Mouse (Mus musculus) G1E (cell line): Measurements from ENCODE around the gene Lrrc52. TPM values are rescaled to one million over a fixed set of nuclear protein-coding genes. Genes with fewer than 3 reads are reported as not detected.

Source experiments
- ATAC-seq: 2 replicates; pipeline ENCODE4 v1.8.0; 2016; ENCODE audit warnings: mild to moderate bottlenecking; ENCODE audit not compliant: insufficient number of reproducible peaks, poor library complexity, low FRiP score, severe bottlenecking; ENCODE audit errors: extremely low read depth
- DNase-seq: peaks from one replicate; pipeline ENCODE4 v3.0.0; 2012; ENCODE audit warnings: low spot score
- H3K27me3 ChIP-seq: 2 replicates; pipeline ENCODE4 v1.6.1; 2012; ENCODE audit warnings: mild to moderate bottlenecking, low read length, inconsistent platforms; ENCODE audit not compliant: insufficient read depth
- H3K36me3 ChIP-seq: replicated peaks from 2 replicates; pipeline ENCODE3; 2012; ENCODE audit warnings: mild to moderate bottlenecking, inconsistent platforms
- H3K4me1 ChIP-seq: 2 replicates; pipeline ENCODE4 v1.6.1; 2012; ENCODE audit warnings: low read depth, low read length, inconsistent platforms, mixed read lengths; ENCODE audit not compliant: insufficient read depth
- H3K4me3 ChIP-seq: 2 replicates; pipeline ENCODE4 v1.5.1; 2012; ENCODE audit warnings: low read depth, mild to moderate bottlenecking, inconsistent platforms, low read length, moderate library complexity, mixed read lengths
- H3K9me3 ChIP-seq: replicated peaks from 2 replicates; pipeline ENCODE4 v1.6.1; 2012; ENCODE audit warnings: inconsistent platforms
- CTCF ChIP-seq: IDR thresholded peaks from 2 replicates; pipeline ENCODE4 v1.5.1; 2012; ENCODE audit warnings: low read depth, low read length, inconsistent platforms, mixed read lengths
- GATA1 ChIP-seq: IDR thresholded peaks from 2 replicates; pipeline ENCODE4 v1.6.1; 2012; ENCODE audit warnings: borderline replicate concordance, low read length, inconsistent platforms, mixed read lengths
- GATA2 ChIP-seq: IDR thresholded peaks from 2 replicates; pipeline ENCODE4 v1.6.1; 2012; ENCODE audit warnings: low read depth, low read length, inconsistent platforms, borderline replicate concordance
- POLR2AphosphoS5 ChIP-seq: IDR thresholded peaks from 2 replicates; pipeline ENCODE4 v1.6.1; 2012; ENCODE audit warnings: low read depth, low read length, inconsistent platforms; ENCODE audit not compliant: insufficient replicate concordance
- TAL1 ChIP-seq: conservative IDR thresholded peaks from 2 replicates; pipeline ENCODE4 v1.6.1; 2012; ENCODE audit warnings: low read depth, low read length, inconsistent platforms, mixed read lengths
- polyA plus RNA-seq: library from polyadenylated mRNA; stranded (reverse); fragments of >175 nt; gene quantifications from 2 replicates; pipeline ENCODE4 v1.2.3, GENCODE M21; 2012
- total RNA-seq, 2 experiments: library from RNA; stranded (forward) in 1 of 2; stranded (reverse) in 1 of 2; fragments of 200-1000 nt in 1 of 2; fragments of >200 nt in 1 of 2; fragmentation: Nextera tagmentation in 1 of 2; gene quantifications; 2 replicates each; pipeline ENCODE4 v1.2.3; 2014 to 2017

Gene Lrrc52
- total and polyA plus RNA-seq, 3 experiments = 0.27 TPM; not detected in 2

- ATAC-seq (no peak), DNase-seq (no peak)
- Histone ChIP-seq H3K9me3 (no peaks in the 10 kb centered on the region), H3K4me1 (no peaks in the 10 kb centered on the region), H3K4me3 (no peak overlapping the region), H3K27me3 (no peaks in the 10 kb centered on the region), H3K36me3 (no peaks in the 10 kb centered on the region)
- TF ChIP-seq GATA2 (no peak), CTCF (no peak), POLR2AphosphoS5 (no peak), TAL1 (no peak)
These were observed 28.2 kb downstream of the Lrrc52 start for GRCm38 (mm10) chr1:167438231-167438885.

- H3K27me3 ChIP-seq = no peaks in the 10 kb centered on the region
- no peak overlapping the region for H3K4me3 ChIP-seq
- TF ChIP-seq POLR2AphosphoS5 (no peak), GATA1 (no peak), GATA2 (no peak), TAL1 (no peak), CTCF (no peak)
- H3K9me3 ChIP-seq = no peaks in the 10 kb centered on the region
- no peaks in the 10 kb centered on the region for H3K4me1 ChIP-seq
- ATAC-seq (no peak), DNase-seq (no peak)
- H3K36me3 ChIP-seq = no peaks in the 10 kb centered on the region
These were observed 29.5 kb downstream of the Lrrc52 start for GRCm38 (mm10) chr1:167437091-167437490.

GRCm38 (mm10) chr1:167436186-167436975, 30.2 kb downstream of the Lrrc52 start:
- Histone ChIP-seq H3K4me1 (no peaks in the 10 kb centered on the region), H3K36me3 (no peaks in the 10 kb centered on the region), H3K9me3 (no peaks in the 10 kb centered on the region), H3K4me3 (no peak overlapping the region), H3K27me3 (no peaks in the 10 kb centered on the region)
- no peak for DNase-seq
- ATAC-seq = no peak
- TF ChIP-seq CTCF (no peak), TAL1 (no peak), POLR2AphosphoS5 (no peak), GATA2 (no peak), GATA1 (no peak)

- no peak overlapping the region for H3K4me3 ChIP-seq
- TF ChIP-seq POLR2AphosphoS5 (no peak), GATA1 (no peak), GATA2 (no peak), CTCF (no peak), TAL1 (no peak)
- H3K36me3 ChIP-seq = no peaks in the 10 kb centered on the region
- ATAC-seq (no peak), DNase-seq (no peak)
- H3K27me3 ChIP-seq = no peaks in the 10 kb centered on the region
- H3K9me3 ChIP-seq = no peaks in the 10 kb centered on the region
- H3K4me1 ChIP-seq = no peaks in the 10 kb centered on the region
These were observed 31.6 kb downstream of the Lrrc52 start for GRCm38 (mm10) chr1:167434931-167435330.

GRCm38 (mm10) chr1:167430976-167431676, 35.5 kb downstream of the Lrrc52 start:
- DNase-seq (no peak), ATAC-seq (no peak)
- Histone ChIP-seq H3K27me3 (0 out of 2 replicates have a peak, but pooled peaks cover 2% of the 10 kb centered on the region), H3K9me3 (no peaks in the 10 kb centered on the region), H3K4me1 (no peaks in the 10 kb centered on the region), H3K36me3 (no peaks in the 10 kb centered on the region), H3K4me3 (no peak overlapping the region)
- no peak for TF ChIP-seq CTCF
- TF ChIP-seq GATA1 = no peak
- TF ChIP-seq TAL1 = no peak
- TF ChIP-seq POLR2AphosphoS5 = no peak
- TF ChIP-seq GATA2 = no peak

- DNase-seq = no peak
- Histone ChIP-seq H3K4me1 (no peaks in the 10 kb centered on the region), H3K27me3 (0 out of 2 replicates have a peak, but pooled peaks cover 2% of the 10 kb centered on the region), H3K9me3 (no peaks in the 10 kb centered on the region), H3K36me3 (no peaks in the 10 kb centered on the region), H3K4me3 (no peak overlapping the region)
- no peak for TF ChIP-seq TAL1
- TF ChIP-seq POLR2AphosphoS5 = no peak
- TF ChIP-seq CTCF = no peak
- TF ChIP-seq GATA2 = no peak
- no peak for TF ChIP-seq GATA1
- ATAC-seq = no peak
These were observed 39.9 kb downstream of the Lrrc52 start for GRCm38 (mm10) chr1:167426681-167427080.
